Mouse (Mus musculus): ENCODE data around the gene Gsg1l.

Gene Gsg1l

DNA sequence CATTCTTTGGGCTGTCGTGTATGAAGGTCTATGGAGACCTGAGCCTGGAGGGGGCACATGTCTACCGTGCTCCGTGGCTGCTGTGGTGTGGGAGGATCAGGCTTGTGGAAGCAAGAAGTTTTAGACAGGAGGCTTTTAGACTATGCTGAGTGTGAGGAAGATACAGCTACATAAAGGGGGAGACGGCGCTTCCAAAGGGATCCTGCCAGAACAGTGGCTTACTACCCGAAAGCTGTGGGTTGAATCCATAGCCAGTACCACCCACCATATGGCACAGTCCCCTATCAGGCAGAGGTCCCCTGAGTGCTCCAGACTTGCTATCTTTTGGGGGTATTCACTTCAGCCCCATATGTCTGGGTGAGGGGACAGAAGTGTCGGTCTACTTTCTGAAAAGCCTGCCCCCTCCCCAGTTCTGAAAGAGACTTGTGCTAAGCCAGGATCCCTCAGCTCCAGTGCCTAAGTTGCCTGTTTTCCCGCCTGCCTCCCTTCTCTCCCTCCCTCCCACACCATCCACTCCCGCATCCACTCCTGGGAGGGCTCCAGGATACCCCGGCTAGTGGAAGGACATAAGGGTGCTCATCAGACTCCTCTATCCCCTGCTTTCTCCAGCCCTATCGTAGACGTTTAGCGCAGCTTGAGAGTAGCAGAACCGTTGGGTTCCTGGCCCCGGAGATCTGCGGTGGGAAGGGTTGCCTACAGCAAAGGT lies 1.1 kb downstream of the Gsg1l start:
- DNase-seq (ENCODE audit: low read depth, low spot score): no peak

DNA sequence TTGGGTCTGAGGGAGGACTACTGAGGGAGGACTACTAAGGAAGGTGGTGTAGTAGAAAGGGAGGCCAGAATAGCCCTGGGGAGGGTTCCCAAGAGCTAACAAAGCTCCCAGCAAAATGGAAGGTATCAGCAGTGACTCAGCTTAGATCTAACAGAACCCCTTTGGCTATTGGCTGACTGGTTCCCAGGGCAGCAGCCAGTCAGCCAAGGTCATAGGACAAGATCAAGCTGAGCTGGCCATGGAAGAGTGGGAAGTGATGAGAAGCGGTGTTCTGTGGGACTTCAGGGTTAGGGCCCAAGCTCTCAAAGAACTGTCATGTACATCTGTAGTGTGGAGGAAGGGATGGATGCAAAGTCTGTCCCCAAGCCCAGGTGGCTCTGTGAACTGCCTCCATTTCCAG lies 5.3 kb downstream of the Gsg1l start:
- no peak for DNase-seq (ENCODE audit: low read depth, low spot score)

DNA sequence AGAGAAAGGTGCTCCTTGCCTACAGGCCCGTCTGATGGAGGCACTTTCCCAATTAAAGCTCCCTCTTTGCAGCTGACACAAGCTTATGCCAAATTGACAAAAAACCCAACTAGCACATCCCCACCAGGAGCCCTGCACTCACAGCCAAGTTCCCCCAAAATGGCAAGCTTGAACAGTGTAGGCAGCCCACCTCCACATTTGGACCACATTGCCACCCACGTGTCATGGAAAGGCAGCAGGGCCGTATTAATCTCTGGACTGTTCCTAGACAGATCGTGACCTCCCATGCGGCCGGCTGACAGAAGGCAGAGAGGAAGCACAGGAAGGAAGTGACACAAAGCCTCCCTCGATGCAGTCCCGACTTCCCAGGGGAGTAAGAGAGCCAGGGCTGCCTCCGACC lies 7.2 kb downstream of the Gsg1l start:
- no peak for DNase-seq (ENCODE audit: low read depth, low spot score)

DNA sequence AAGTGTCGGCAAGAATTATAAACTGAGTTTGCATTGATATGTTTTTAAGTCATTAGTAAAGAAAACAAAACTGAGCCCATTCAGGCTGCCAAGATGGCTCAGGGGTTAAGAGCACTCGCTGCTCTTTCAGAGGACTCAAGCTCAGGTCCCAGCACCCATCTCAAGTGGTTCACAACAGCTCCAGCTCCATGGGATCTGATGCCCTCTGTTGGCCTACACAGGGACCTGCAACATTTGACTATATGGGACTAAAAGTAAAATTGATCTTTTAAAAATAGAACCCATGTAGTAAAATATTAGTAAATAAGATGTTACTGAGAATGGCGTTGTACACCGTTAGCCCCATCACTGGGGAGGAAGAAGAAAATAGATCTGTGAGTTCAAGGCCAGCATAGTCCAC lies 11.9 kb downstream of the Gsg1l start:
- DNase-seq (ENCODE audit: low read depth, low spot score): peak; percentile 19

DNA sequence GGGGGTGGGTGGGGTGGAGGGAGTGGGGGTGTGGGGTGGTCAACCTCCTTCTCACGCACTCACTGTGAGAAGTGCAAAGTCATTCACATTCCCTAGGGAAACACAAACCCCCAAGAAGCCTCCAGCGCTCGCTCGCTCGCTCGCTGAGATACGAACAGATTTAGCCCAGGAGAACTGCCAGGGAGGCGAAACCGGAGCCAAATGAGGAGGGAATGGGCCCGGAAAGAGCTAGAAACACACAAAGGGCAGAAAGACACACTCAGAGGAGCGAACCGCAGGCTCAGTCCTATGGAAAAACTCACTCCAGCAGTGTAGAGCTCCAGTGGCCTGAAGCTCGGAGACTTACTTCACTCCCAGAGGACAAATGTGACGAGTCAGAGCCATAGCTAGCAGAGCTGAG lies 15.4 kb downstream of the Gsg1l start:
- no peak for DNase-seq (ENCODE audit: low read depth, low spot score)

DNA sequence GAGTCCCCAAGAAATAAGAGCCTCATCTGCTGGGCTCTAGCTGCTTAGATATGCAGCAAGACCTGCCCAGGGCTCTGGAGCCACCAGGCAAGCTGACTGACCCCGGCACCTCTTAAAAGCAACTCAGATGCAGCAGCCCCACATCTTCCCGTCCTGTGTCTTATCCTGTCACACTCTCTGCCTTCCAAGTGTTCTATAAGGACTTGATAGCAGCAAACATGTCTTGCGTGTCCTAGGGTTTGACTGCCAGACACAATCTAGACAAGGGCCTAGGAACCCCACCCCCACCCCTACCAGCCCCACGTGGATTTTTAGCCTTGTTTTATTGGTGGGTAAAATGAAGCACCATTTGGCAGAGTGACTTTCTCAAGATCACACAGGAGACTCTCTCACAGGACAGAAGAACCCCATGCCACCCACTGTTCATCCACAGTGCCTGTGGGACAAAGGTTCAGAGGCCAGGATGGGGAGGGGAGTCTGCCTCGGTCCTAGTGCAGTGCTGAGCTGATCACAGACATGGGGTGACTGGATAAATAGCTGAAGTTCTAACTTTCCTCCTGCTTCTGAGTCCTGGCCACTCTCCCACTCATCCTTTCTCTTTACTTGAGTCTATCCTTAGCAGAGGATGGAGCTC lies 16.9 kb downstream of the Gsg1l start:
- no peak for DNase-seq (ENCODE audit: low read depth, low spot score)

DNA sequence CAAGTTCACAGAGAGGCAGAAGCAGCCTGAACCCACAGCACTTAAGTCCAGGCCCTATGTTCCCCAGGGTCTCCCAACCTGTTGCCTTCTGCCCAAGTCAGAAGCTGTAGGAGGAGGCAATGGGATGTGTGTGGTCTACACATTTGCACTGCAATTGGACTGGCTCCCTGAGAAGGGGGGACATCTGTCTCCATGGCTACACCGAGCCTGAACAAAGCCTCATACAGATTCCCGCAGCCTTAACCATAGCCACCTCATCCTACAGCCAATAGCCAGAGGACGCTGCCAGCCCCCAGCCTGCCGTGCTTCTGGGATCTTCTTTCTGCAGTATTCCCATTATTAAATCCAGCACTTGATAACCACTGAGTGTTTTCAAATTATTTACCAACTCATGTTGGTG lies 20.0 kb downstream of the Gsg1l start:
- no peak for DNase-seq (ENCODE audit: low read depth, low spot score)

DNA sequence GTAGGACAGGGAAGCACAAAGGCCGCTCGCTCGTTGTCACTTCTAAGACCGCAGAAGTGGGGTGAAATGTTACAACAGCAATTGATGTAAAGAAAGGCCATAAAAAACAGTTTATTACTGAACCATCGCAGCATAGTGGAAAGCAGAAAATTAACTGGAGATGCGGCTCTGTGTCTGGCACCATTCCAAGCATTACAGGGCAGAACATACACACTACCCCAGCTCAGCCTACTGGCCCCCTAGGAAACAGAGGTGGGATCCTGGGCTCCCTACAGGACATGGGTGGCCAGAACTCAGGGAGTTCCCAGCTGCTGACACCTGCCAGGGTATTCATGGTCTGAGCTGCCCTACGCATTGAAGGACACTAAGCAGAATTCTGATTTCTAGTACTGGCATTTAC lies 23.3 kb downstream of the Gsg1l start:
- no peak for DNase-seq (ENCODE audit: low read depth, low spot score)

DNA sequence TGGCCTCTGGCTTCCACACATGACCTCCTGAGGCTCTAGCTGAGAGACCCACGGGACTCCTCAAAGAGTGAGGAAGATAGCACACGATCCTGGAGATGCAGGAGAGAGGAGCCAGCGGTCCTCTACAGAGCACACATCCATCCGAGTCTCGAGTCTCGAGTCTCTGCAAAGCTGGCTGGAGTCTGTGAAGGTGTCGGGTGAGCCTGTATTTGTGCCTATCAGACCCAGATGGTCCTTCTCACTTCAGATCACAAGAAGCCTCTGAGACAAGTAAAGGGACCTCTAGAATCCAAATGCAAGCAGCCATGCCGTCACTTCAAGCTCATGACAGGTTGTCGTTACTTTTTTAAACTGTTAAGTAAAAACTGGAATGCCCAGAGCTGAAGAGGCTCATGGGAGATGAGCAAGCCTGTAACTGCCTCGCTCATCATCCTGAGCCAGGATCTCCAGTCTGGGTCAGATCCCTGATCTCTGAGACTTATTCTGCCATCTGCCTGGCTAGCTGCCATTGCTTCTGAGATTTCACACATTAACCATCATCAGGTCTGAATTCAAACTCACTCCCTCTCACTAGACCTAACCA lies 24.8 kb downstream of the Gsg1l start:
- DNase-seq (ENCODE audit: low read depth, low spot score): no peak

DNA sequence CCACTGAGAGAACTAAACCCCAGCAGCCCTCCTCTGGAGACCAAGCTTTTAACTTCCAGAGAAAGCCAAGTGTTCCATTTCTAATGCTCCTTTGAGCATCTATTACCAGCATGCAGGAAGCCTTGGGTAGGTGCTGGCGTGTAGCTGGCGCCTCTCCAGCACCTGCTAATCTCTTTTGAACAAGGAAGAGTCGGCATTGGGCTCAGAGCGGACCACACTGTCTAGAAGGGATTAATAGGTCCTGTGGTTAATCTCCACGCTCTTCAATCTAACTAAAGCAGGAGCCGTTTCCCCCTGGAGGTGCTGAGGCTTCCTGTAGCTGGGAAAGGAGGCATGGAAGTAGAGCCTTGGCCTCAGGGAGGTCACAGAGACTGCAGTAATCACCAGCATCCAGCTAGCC lies 27.6 kb downstream of the Gsg1l start:
- DNase-seq (ENCODE audit: low read depth, low spot score): no peak

DNA sequence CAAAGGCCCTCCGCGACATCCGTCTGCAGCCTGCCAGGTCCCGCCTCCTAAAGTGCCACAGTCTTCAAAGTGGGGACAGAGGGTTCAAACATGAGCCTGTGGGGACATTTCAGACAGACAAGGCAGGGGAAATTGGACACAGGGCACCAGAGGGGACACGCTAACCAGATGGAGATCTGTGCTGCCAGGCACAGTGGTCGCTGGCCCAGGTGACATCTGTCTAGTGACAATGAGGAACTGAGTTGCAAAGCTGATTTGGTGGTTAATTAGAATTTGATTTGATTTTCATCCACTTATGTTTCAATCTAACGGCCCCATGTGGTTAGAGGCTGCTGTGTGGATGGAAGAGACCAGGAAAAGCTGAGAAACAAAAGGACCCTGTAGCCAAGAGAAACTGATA lies 28.6 kb downstream of the Gsg1l start:
- DNase-seq (ENCODE audit: low read depth, low spot score): peak; percentile 12

DNA sequence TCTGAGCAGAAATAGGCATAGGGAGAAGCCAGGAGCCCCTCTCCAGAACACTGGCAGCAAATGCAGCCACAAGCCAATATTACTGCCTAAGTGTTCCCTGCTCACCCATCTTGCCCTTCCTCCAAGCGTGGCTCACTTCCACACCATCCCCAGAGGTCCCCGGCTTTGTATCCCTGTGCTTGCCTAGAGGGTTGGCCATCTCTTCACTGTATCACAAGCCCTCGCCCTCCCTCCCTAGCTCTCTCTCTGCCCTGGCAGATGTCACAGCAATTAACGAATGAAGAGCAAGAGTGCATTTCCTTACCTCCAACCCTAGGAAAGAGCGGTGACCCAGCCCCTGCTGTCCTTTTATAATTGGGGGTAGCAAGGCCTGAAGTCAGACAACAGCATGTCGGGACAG lies 30.3 kb downstream of the Gsg1l start:
- no peak for DNase-seq (ENCODE audit: low read depth, low spot score)

DNA sequence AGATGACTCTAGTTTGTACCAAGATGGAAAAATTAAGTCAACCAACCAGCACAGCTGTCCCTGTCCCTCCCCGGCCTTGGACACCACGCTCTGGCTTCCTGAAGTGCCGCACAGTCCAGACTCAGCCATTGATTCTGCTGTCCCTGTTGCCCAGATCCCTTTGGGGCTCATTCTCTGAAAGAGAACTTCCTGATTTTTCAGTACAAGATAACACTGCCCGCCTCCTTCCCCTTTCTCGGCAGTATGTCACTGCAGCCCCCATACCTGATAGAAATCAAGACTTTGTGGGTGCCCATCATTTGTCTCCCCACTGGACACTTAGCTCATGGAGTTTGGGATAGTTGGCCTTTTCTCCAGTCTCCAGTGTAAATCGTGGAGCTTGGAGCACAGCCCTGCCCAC lies 37.1 kb downstream of the Gsg1l start:
- DNase-seq (ENCODE audit: low read depth, low spot score): no peak

DNA sequence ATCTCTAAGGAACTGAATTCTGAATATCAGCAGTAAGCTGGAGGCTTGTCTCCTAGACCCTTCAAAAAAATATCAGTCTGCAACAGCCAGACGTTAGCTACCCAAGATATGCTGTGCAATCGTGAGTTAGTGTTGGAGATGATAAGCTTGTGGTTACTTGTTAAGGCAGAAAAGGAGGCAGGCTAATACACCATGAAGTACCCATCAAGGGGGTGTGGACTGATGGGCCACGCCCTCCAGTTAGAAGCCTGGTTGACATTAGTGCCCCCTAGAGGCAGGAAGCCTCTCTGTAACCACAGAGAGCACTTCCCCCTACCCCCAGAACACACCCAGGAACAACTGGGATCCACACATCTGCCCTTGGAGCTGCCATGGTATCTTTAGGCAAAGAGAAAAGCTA lies 39.9 kb downstream of the Gsg1l start:
- DNase-seq (ENCODE audit: low read depth, low spot score): peak; percentile 62

DNA sequence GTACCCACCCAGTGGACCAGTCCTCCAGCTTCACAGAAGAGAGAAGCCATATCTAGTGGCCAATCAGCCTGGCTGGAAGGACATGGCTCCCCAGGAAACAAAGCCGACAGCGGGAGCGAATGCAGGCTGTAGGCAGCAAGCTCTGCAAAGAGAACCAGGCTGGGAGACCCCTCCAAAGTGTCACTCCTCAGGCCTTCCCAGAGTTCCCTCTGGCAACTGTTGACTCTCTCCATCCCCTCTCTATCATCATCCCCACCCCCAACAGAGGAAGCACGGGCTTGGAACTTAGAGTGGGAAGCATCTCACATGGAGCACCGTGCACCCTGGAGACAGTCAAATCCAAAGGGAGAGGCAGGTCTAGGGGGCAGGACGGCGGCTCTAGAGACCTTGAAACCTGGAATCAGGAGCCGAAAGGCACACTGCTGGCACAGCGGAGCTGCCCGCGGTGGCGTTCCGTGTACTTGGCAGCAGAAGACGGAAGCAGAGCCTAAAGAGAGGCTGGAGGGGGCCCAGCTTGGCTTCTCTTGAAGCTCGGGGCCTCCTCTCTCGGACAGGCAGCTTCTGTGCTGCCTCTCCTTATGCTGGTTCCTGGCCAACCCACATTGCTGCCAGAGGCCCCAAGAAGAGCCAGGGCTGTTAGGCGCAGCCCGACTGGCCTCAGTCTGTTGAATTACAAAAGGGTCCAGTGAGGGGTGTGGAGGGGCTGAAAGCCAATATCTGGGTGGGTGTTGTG lies 41.3 kb downstream of the Gsg1l start:
- DNase-seq (ENCODE audit: low read depth, low spot score): peak; percentile 30

DNA sequence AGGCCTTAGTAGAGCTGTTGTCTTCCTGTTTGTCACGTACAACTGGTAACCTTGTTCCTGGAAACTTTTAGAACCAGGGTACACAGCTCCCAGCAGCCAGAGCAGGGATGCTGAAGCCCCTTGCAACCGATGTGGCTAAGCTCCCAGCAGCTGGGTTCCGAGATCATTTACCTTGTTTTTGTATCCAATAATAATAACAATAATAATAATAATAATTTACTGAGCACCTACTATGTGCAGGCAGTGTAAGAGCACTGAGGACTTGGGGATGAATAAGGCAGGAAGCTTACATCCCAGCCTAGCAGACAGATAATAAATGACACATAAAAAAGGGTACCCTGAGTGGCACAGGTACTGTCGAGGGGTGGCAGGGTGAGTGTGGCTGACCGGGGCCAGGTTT lies 42.4 kb downstream of the Gsg1l start:
- DNase-seq (ENCODE audit: low read depth, low spot score): no peak

DNA sequence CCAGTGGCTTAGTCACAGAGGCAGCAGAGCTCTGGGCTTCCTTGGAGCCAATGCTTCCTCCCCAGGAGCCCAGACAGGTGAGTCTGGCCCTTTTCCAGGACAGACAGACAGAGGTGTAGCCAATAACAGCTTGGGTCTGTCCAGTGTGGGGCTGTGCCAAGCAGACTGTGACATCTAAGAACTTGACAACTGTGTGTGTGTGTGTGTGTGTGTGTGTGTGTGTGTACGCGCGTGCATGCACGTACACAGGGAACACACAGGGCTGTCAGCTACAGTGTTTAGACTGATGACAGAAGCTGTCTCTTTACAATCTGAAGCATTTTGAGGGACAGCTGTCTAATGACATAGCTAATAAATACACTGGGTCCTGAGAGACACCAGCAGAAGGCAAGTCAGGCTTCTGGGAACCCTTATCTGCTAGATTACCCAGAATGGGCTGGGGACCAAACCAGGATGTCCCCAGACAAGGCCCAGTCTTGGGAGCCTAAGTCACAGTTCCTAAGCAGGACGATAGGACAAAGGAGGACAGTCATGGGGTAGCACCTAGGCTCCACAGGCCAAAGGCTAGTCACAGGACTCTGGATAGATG lies 42.9 kb downstream of the Gsg1l start:
- DNase-seq (ENCODE audit: low read depth, low spot score): no peak

DNA sequence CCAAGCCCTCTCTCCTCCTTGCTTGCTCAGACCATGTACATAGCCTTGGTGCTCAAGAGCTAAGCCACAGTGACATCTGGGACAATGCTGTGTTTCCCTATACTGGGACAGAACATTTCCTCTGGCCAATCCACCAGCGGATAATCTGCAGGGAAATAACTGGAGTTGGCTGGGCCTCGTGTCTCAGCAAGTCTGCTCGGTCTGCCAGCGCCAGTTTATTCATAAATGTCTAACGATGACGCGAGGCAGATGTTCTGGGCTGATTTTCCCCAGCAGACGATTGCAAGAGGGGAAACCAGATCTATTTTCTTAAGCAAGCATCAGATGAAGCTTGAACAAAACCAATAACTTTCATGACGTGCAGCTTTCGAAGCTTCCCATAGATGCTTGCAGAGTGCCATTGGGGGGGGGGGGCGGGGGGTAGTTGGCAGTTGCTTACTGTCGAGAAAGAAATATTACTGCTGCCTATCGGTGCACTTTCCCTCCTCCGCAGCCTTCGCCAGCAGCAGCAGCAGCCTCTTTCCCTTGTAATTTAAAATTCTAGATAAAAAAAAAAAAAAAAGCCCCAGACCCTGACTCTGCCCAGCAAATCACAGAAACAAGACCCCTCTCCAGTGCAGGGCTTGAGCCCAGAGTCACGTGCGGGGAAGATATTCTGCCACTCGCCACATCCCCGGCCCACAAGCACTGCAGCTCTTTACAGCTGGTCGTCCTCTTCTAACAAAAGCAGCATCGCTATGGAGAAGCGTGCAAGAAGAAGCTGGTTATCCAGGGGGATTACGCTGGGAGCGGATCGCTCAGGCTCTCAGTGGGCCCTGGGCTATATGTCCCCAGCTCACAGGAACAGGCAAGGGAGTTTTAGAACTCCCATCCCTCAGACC lies 43.6 kb downstream of the Gsg1l start:
- DNase-seq (ENCODE audit: low read depth, low spot score): no peak

DNA sequence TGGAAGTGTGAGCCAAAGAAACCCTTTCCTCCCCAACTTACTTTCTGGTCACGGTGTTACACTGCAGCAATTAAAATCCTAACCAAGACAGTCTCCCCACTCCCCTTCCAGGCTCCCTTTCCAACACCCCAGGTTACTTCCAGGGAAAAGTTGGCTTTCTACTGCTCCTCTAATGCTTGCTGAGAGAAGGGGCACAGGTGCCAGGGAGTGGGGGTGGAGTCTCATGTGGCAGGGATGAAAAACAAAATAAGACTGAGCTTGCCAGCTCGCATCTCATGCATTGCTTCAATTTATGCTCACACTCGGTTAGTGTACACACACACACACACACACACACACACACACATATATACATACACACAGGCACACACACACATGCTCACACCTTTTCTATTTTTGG lies 46.9 kb downstream of the Gsg1l start:
- DNase-seq (ENCODE audit: low read depth, low spot score): no peak

DNA sequence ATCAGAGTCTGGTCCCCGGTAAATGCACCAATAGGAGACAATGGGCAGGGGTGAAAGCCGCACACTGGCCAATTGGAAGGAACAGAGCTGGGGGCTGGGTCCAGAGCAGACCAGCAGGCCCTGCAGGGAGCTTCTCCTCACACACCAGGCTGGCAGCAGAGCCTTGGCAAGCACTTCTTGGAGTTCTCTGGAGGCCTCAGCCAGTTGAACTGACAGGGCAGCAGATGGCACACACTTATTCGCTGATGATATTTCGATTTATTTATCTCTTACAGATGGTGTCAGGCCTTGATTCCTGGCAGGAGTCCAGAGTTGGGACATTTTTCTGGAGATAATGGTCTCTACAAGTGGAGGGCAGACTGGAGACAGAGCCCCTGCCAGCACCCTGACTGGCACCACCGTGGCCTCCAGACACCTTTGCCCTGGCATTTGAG lies 49.4 kb downstream of the Gsg1l start:
- DNase-seq (ENCODE audit: low read depth, low spot score): no peak

DNA sequence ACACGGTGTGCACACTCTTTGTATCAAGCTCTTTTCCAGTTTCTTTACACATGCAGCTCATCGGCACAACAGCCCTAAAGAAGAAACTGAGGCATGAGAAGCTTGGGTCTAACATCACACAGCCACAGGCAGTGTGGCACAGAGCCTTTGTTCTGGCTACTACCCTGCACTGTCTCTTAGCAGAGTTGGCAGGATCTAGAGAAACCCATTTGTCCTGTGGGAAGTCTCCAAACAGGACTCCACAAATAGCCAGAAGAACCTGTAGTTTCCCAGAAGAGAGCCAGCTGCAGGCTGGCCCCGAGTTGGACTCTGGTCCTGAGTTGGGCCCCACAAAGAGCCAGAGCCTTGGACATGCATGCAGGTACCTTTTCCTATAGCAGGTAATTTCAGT lies 49.9 kb downstream of the Gsg1l start:
- no peak for DNase-seq (ENCODE audit: low read depth, low spot score)
